Mouse (Mus musculus): Measurements from ENCODE around the gene Vwce. TPM values are rescaled to one million over a fixed set of nuclear protein-coding genes. Genes with fewer than 3 reads are reported as not detected.
A peak's percentile ranks its signal among the peaks of the same experiment; 100 is the strongest.

Vwce gene
- total RNA-seq, 2 experiments from 2014 or later: 0.05 to 0.81 TPM

DNA sequence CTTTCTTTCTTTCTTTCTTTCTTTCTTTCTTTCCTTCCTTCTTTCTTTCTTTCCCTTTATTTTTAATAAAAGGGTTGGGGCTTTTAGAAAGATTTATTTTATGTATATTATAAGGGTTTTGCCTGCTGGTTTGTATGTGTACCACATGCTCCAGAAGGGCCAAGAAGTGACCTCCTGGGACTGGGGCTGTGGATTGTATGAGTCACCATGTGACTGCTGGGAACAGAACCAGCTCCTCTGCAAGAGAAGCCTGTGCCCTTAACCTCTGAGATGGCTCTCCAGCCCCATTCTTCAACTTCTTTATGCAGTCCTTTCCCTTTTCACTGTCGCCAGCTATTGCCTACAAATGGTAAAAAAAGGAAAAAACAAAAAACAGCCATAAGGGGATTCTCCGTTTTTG, 11.6 kb downstream of the Vwce start:
- no peak for DNase-seq

GRCm38 (mm10) chr19:10648156-10648555, 14.1 kb downstream of the Vwce start:
- no peak for DNase-seq

GRCm38 (mm10) chr19:10656058-10656457, 22.0 kb downstream of the Vwce start:
- no peak for DNase-seq

GRCm38 (mm10) chr19:10657742-10658141, 23.7 kb downstream of the Vwce start:
- DNase-seq: no peak

DNA sequence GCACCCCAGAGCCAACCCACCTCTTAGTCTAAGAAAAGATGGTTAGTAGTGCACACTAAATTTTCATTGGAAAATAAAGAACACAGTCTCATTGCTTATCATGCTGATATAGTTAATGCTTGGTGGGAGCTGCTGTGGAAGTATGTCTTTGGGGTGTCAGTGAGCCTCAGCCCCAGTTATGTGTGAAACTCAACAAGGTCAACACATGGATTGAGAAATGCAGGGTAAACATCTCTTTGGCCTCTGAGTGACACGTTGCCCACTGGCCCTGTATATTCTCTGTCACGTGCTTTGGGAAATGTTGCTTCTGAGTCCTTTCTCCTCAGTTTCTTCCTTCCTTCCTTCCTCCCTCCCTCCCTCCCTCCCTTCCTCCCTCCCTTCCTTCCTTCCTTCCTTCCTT, 24.4 kb downstream of the Vwce start:
- no peak for DNase-seq

GRCm38 (mm10) chr19:10661373-10661772, 27.4 kb downstream of the Vwce start:
- DNase-seq: no peak

GRCm38 (mm10) chr19:10661919-10662318, 27.9 kb downstream of the Vwce start:
- DNase-seq: no peak

- no peak for DNase-seq
These were observed 28.7 kb downstream of the Vwce start for GRCm38 (mm10) chr19:10662665-10663064.

DNA sequence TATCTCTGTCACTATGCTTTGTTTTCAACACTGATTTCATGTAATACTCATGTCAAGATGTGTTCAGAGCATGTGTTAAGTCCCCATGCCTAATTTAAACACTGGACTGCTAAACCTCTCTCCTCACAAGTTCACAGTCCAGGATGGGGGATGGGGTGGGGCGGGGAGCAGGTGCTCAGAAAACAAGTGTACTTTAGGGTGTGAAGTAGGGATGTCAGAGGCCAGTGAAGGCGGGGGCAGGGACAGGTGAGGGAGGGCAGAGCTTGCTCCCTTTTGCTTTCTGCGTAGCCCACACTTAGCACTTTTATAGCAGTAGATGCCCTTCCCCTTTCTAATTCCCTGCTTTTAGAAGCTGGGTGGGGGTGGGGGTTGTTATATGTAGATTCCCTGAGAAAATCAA, 31.1 kb downstream of the Vwce start:
- no peak for DNase-seq

- DNase-seq: peak; percentile 74
These were observed 31.5 kb downstream of the Vwce start for GRCm38 (mm10) chr19:10665499-10665898.

DNA sequence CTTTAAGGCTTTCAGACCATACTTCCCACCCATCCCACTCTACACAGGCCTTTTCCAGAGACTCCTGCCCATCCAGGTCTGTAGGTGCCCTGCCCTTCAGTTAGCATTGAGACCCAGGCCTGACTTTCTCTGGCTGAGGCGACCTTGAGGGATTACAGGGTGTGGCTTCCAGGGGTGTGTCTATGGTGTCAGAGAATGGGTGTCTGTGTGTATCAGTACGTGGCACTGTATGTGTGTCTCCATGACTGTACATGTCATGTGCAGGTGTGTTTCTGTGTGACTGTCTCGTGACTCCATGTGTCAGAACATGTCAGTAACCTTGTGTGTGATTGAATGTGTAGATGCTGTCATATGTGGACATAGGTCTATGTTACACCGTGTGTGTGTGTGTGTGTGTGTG, 37.3 kb downstream of the Vwce start:
- no peak for DNase-seq

DNA sequence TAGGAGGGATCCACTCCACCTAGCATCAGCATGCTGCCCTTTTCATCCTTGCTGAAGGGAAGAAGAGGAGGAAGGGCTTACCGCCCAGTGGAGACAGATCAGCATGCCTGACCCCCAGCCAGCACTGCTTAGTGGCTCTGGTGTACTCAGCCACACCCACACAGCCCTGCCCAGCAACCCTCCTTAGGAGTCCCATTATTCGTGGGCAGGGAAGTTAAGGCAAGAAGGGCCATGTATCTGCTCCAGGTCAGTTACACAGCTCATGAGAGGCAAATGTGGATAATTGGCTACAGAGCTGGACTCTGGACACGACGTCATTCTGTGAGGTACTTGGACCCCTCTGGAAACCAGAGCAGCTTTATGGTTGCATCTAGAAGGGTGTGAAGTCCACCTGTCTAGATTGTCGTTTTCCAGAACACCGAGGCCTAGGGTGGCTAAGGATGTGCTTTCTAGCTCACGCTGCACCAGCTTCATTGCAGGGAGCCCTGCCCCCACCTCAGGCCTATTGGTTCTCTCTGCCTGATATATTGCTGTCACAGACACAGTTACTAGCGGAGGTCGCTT, 37.9 kb downstream of the Vwce start:
- no peak for DNase-seq

GRCm38 (mm10) chr19:10673275-10673674, 39.3 kb downstream of the Vwce start:
- no peak for DNase-seq

GRCm38 (mm10) chr19:10676656-10677055, 42.6 kb downstream of the Vwce start:
- no peak for DNase-seq

DNA sequence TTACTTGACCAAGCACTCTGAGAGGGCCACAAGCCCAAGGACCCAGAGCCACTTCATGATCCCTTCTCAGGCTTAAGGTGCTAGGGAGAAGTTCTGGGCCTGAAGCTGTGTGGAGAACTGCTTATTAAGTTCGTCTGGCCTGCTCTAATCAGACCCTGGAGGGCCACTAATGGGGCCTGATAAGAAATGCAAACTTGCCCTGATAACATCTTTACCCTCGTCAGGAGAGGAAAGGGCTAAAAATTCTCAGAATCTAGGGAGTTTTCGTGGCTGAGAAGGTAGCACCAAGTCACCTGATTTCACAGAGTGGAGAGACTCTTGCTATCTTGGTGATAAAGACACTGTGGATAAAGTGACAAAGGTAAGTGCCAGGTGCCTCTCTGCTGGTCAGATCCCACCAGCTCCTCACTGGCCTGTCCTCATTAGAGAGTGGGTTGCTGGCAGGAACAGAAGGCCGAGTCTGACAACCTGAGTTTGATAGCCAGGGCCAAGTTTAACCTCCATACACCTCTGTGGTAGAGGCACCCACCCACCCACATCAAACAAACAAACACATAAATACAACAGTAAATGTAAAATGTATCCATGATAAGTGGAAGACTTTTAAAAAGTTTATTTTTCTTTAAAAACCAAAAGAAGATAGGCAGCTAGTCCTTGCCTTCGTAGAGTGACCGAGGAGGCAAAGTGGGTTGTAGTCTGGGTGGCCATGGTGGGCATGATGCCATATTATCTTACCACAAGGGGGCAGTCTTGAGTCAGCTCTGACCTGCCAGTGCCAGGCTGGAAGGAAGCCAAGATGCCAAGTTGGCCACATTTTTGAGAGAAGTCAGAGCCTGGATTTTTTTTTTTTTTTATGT, 44.1 kb downstream of the Vwce start, which contains the start of gene Pga5:
TSS of gene Pga5 (minus strand) at position 157 of the 857 bp plus-strand sequence.
- peak; percentile 89 for DNase-seq

GRCm38 (mm10) chr19:10678772-10679067, 44.7 kb downstream of the Vwce start:
- no peak for DNase-seq

DNA sequence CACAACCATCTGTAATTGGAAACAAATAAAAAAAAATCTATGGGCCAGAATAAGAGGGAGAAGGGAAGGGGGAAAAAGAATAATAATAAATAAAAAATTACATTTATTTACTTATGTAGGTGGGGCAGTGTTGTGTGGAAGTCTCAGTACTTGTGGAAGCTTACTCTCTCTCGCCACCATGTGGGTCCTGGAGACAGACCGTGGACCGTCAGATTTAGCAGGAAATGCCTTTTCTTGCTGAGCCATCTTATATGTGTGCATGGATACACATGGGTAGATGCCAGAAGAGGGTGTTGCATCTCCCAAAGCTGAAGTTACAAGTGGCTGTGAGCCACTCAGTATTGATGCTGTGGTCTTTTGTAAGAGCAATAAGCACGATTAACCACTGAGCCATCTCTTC, 47.6 kb downstream of the Vwce start:
- DNase-seq: no peak

- DNase-seq: no peak
These were observed 51.1 kb downstream of the Vwce start for GRCm38 (mm10) chr19:10685081-10685480.

DNA sequence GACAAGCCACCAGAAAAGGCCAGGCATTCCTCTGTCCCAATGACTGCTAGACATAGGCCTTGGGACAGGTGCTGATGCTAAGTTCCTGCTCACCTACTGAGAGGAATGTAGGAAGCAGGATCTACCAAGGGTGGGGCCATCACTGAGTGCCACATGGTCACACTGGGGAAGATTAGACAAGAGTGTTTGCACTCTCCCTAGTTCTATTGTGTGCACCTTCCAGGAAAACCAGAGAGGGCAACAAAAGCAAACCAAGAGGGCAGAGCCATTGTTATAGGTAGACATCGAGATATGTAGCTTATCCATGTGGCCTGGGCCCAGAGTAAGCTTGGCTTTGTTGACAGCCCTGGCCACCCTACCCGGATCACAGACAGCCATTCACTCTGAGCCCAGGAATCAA, 51.7 kb downstream of the Vwce start:
- DNase-seq: no peak

DNA sequence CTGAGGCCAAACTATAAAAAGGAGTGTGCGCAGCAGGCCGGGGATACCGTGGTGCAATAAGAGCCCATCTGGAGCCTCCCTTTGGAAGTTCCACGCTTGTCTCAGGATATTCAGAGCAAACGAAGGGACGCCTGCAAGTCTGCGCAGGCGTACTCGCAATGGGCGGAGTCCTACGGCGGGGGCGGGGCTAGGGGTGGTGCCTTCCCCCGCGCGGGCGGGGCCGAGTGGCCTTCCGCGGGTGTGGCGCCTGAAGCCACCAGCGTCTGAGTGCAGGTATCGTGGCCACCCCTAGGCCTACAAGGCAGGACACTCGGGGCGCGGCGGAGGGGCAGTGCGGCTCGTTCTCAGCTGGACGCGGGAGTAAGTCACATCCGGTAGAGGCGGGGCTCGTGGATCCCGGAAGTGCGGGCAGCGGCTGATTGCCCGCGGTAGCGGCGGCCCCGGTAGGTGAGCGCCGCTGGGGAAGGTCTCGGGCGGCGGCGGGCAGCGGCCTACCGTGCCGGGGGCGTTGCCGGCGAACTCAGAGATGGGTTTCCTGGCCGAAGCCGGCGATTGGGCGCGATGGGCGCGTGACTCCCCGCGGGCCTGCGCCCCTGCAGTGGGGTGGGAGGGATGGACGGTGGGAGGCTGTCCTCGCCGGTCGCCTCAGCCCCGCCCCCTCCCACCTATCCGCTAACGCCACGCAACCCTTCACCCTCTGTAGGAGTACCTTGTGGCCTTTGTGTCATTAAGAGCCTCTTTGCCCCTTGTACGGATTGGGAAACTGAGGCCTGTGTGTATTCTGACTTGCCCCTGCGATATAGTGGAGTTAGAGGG, 54.7 kb downstream of the Vwce start, which contains the start of gene Vps37c:
TSS of gene Vps37c (plus strand) at position 199 of the 816 bp plus-strand sequence.
- peak; percentile 98 for DNase-seq

DNA sequence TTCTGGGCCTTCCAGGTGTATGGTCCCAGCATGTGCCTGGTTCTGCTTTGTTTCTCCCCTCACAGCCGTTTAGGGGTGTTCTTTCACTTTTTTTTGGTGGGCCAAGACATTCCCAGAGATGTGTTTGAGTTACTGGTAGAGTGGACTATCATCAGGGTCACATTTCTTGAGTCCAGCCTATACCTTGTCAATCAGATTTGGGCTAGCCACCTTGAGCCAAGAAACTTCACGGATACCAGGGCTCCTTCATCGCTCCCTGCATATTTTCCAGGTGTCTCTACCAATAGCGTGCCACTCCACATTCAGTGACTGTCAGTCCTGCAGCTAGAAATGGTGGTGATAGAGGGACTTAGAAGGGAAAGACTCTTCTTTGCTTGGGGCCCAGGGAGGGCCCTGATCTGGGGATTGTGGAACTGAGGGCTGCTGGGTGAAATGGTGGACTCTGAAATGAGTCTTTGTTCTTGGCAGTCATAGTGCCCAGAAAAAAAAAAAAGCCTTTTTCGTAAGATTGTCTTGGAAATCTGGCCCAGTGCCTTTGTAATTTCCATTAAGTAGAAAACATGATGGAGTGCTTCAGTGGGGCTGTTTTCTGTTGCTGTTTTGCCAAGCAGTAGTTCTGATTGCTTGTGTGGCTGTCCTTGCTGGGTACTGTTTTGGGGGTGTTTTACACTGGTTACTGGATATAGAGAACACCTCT, 55.6 kb downstream of the Vwce start:
- no peak for DNase-seq

GRCm38 (mm10) chr19:10690336-10690735, 56.3 kb downstream of the Vwce start:
- DNase-seq: no peak

Measured in gastrocnemius, postnatal 10 days (tissue).